In genomic region chrX:151521786-151522522, GRCm38 (mm10) we compare ENCODE assay signal across 8 mouse cellular contexts. TPM values are rescaled to one million over a fixed set of nuclear protein-coding genes. Genes with fewer than 3 reads are reported as not detected.
DNase-seq lines count a peak whose midpoint lies in the region; ATAC-seq and TF ChIP-seq lines count a peak whose summit lies in the region.

No protein-coding gene starts in this region.

- no peak for ATAC-seq in G1E (ENCODE audit: extremely low read depth, insufficient number of reproducible peaks, low FRiP score, poor library complexity, severe bottlenecking)
- peak; percentile 26 for ATAC-seq in granulocyte monocyte progenitor cell, adult 5-6 weeks (replicated peaks; ENCODE audit: poor library complexity, severe bottlenecking)
- no peak for ATAC-seq in neural tube, embryonic 15.5 days (ENCODE audit: low FRiP score)

- H3K9me3 ChIP-seq in G1E (replicated peaks) = no peaks in the 10 kb centered on the region
- no peaks in the 10 kb centered on the region for H3K9me3 ChIP-seq in neural tube, embryonic 15.5 days (replicated peaks)

- peak overlapping the region; percentile 66 for H3K4me2 ChIP-seq in neural tube, embryonic 15.5 days

- peaks cover 10% of the 10 kb centered on the region for H3K4me1 ChIP-seq in G1E (ENCODE audit: insufficient read depth, low read depth, low read length)
- H3K4me1 ChIP-seq in kidney, adult 2 months (ENCODE audit: control insufficient read depth, insufficient read depth, low read length) = peaks cover 3% of the 10 kb centered on the region; the same call in 1 of the 2 replicates
- H3K4me1 ChIP-seq in lung, adult 2 months (ENCODE audit: control insufficient read depth, insufficient read depth, low read length) = no peaks in the 10 kb centered on the region
- H3K4me1 ChIP-seq in neural tube, embryonic 15.5 days = 0 out of 2 replicates have a peak, but pooled peaks cover 2% of the 10 kb centered on the region

- H3K9ac ChIP-seq in neural tube, embryonic 15.5 days (replicated peaks) = peak overlapping the region; percentile 62

- TF ChIP-seq POLR2A in kidney, adult 2 months (IDR thresholded peaks at IDR 0.05; ENCODE audit: low read depth, low read length) = no peak
- no peak for TF ChIP-seq POLR2A in lung, adult 2 months (IDR thresholded peaks at IDR 0.05; ENCODE audit: borderline replicate concordance, extremely low read depth, low read depth, low read length)

- H3K27ac ChIP-seq in kidney, adult 2 months (ENCODE audit: insufficient read depth, low read depth, low read length) = 0 out of 2 replicates have a peak overlapping the region, but pooled peaks have one; percentile 6
- peak overlapping the region; percentile 98 for H3K27ac ChIP-seq in neural tube, embryonic 15.5 days (replicated peaks)

- H3K27me3 ChIP-seq in G1E (ENCODE audit: insufficient read depth, low read length) = no peaks in the 10 kb centered on the region
- H3K27me3 ChIP-seq in kidney, adult 2 months (replicated peaks; ENCODE audit: control insufficient read depth, insufficient read depth, low read length) = no peaks in the 10 kb centered on the region
- H3K27me3 ChIP-seq in neural tube, embryonic 15.5 days (replicated peaks) = no peaks in the 10 kb centered on the region

- peak; percentile 60 for DNase-seq in 416B (ENCODE audit: low read depth)
- DNase-seq in G1E (ENCODE audit: low spot score) = no peak
- peak; percentile 38 to 41 for DNase-seq in cerebellum, postnatal 10 days
- peak; percentile 32 for DNase-seq in kidney, adult 2 months
- peak; percentile 13 for DNase-seq in lung, adult 2 months
- DNase-seq in layer of hippocampus, adult 11-12 months (ENCODE audit: low spot score) = no peak

- H3K36me3 ChIP-seq in G1E (replicated peaks) = peaks cover 8% of the 10 kb centered on the region
- H3K36me3 ChIP-seq in kidney, adult 2 months (ENCODE audit: control insufficient read depth, insufficient read depth, low read length) = no peaks in the 10 kb centered on the region
- H3K36me3 ChIP-seq in neural tube, embryonic 15.5 days = no peaks in the 10 kb centered on the region

- H3K4me3 ChIP-seq in G1E (ENCODE audit: low read depth, low read length) = peak overlapping the region; percentile 72
- H3K4me3 ChIP-seq in kidney, adult 2 months (ENCODE audit: insufficient read depth, low read depth, low read length) = peak overlapping the region; percentile 71
- peak overlapping the region; percentile 88 for H3K4me3 ChIP-seq in lung, adult 2 months (replicated peaks; ENCODE audit: extremely low read depth, low read depth, low read length)
- H3K4me3 ChIP-seq in neural tube, embryonic 15.5 days (replicated peaks) = peak overlapping the region; percentile 57

- WGBS in kidney, adult 2 months = under 1% methylated on average over 25 of the region's 25 CpGs
- WGBS in lung, adult 2 months = 32% methylated on average over 25 of the region's 25 CpGs
- 23% methylated on average over 25 of the region's 25 CpGs for WGBS in neural tube, embryonic 15.5 days

- no peak for TF ChIP-seq CTCF in G1E (IDR thresholded peaks at IDR 0.05; ENCODE audit: low read depth, low read length)
- no peak for TF ChIP-seq CTCF in kidney, adult 2 months (conservative IDR thresholded peaks at IDR 0.05; ENCODE audit: insufficient read depth, insufficient read length, low read depth, low read length)
- no peak for TF ChIP-seq CTCF in lung, adult 2 months (IDR thresholded peaks at IDR 0.05; ENCODE audit: insufficient read depth, low read length)

RNA-seq across cellular contexts. Expression of gene Phf8, which starts 1.5 kb away (rescaled TPM):
- total RNA-seq in G1E (2014; fragmentation: Nextera tagmentation) (46.6 and 47.9 TPM in 2 replicates), G1E (2017) (15.0 and 19.8 TPM in 2 replicates)
- 4.9 and 6.1 TPM in 2 replicates for polyA plus RNA-seq in G1E (2012)
- total RNA-seq in granulocyte monocyte progenitor cell, adult 5-6 weeks (2014; fragmentation: Nextera tagmentation) = 26.6 and 46.6 TPM in 2 replicates
- total RNA-seq in granulocyte monocyte progenitor cell, adult 5-6 weeks (2017) = 21.9 and 22.7 TPM in 2 replicates
- polyA plus RNA-seq in kidney, adult 2 months (2012; rRNA removed) = 8.7 and 9.3 TPM in 2 replicates
- polyA plus RNA-seq in lung, adult 2 months (2012; rRNA removed) = 8.6 and 11.0 TPM in 2 replicates
- polyA plus RNA-seq in neural tube, embryonic 15.5 days (2015; fragmentation: Nextera tagmentation; extraction: Ambion mirVana) = 16.2 and 17.5 TPM in 2 replicates

Comparison
In these comparisons a context has a peak if more than half of its experiments do, and no peak if none do; other contexts are left out.
1. DNase-seq: peak in 416B (single experiment), cerebellum, postnatal 10 days (2 of 2), kidney, adult 2 months (single experiment) and lung, adult 2 months (single experiment); none in G1E (single experiment) and layer of hippocampus, adult 11-12 months (single experiment).
2. Peak in every context shown above with its lines, with median percentiles within 50 percentile points of each other: H3K4me3 ChIP-seq.